Mouse (Mus musculus): ENCODE measurements at regions not wholly inside any gene's neighbourhood (a gene's known extent, or its start where the extent isn't known, plus 50 kb on each side); places are given as distances from the start of the nearest gene placed in this dataset.
"Not testable (repeated sequence)": the region's sequence is repeated elsewhere in the genome, so short reads cannot be mapped to it uniquely, and the experiment has no call there.

DNA sequence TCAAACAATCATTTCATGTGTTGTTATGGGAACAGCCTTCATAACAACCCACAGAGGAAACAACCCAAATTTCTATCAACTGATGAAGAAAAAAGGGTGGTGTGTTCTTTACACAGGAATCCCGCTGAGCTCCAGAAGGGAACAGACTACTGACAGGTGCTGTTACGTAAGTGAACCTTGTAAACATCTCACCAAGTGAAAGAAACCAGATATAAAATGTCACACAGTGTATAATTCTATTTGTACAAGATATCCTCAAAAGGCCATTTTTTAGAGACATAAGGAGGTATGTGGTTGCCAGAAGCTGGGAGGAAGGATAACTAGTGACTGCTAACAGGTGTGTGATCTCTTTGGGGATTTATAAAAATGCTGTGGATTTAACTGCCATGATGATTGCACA lies 119.9 kb downstream of the Plod2 start:
- DNase-seq = no peak

GRCm38 (mm10) chr9:92667361-92667881 lies 125.4 kb downstream of the Plod2 start:
- DNase-seq = no peak

- no peak for DNase-seq
Observed at GRCm38 (mm10) chr9:92671966-92672365, 129.9 kb downstream of the Plod2 start.

DNA sequence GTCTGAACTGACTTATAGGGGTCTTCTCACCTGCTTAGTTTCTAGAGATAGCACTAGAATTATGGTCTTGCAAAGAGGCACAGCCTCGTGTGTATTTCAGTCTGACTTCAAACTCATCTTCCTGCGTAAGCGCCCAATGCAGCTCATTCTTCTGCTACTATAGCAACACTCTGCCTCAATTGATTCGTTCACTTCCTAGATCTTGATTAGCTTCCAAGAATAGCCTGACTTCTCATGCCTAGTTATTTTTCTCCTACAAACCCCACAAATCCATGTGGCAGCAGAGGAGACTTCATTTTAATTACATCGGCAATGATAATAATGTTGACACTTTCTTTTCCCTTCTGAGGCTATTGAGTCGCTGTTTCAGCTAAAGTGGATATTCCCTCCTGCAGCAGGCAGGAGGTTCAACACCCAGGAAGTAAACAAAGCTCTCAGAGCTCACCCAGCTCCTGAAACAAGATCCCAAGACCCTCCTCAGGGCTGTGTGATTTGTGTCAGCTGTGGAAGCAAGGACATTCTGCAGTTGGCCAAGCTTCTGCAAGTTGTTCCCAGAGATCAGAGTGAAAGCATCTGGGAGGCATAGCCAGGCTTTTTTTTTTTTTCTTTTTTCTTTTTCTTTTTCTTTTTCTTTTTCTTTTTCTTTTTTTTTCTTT lies 152.5 kb downstream of the Plod2 start:
- no peak for DNase-seq

- DNase-seq = no peak
Observed at GRCm38 (mm10) chr9:92697971-92698370, 155.9 kb downstream of the Plod2 start.

GRCm38 (mm10) chr9:92704752-92705151 lies 162.7 kb downstream of the Plod2 start:
- DNase-seq = no peak

GRCm38 (mm10) chr9:92707011-92707410 lies 165.0 kb downstream of the Plod2 start:
- DNase-seq = no peak

DNA sequence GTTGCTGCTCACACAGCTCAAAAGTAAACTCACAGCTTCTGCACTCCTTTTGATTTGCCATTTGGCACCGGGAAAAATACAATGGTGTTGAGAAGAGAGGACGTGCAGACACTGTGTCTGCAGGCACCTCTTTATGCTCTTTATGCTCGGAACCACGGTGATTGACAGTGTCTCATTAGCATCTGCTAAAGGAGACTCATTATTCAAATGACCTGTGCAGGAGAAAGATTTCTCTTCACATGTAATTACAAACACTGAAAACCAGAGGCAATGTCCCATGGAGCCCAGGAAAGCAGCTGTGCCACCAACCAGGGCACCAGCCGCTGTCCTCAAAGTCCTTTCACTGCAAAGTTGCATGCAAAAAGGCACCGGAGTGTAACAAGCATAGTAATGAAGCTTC lies 175.2 kb downstream of the Plod2 start:
- DNase-seq = no peak

DNA sequence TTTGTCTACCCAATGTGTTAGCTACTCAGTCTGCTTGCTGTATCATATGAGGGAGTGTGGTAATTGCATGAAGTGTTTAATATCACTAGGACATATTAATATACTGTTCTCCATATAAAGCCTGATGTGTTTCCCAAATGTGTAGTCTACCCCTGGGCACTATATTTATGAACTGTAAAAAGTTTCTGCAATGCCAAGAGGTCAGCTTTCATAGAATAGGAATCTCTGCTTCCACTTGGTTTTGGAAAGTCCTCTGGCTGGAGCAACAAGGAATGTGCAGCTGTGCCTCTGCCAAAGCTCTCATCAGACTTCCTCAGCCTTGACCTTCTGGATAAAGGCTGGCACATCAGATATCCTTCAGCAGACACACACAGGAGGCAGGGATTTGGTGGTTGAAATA lies 176.3 kb downstream of the Plod2 start:
- no peak for DNase-seq

- no peak for DNase-seq
Observed at GRCm38 (mm10) chr9:92719251-92719650, 177.2 kb downstream of the Plod2 start.

DNA sequence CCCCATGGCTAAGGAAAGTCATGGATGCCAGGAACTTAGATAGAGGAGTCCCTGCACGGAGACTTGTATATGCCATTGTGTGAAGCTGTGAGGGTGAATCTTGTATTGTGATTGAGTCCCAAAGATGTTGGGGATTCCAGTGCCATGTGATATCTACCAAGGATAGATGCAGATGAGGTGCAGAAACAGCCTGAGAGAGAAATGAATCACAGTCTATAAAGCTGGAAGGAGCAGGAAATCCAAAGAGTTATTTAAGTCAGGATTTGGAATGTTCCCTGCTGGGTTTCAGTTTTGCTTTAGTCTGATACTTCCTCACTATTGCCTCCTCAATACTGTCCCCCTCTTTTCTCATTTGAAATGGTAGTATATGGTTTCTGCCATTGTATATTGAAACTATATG lies 186.8 kb downstream of the Plod2 start:
- DNase-seq = no peak

DNA sequence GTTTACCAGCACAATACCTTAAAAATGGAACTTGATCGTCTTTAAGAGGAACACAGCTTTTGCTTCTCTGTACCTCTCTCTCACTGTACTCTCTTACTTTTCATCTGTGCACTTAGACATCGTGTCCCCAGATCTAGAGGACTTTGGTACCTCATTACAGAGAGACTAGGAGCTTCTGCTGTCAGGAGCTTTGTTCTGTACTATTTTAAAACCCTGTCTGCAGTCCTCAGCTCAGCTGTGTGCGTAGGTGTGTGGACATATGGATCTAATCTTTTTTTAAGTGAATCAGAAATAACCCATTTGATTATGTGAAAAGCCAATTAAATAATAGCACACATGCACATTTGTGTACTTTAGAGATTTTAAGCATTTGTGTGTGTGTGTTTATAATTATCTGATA lies 189.4 kb downstream of the Plod2 start:
- no peak for DNase-seq

DNA sequence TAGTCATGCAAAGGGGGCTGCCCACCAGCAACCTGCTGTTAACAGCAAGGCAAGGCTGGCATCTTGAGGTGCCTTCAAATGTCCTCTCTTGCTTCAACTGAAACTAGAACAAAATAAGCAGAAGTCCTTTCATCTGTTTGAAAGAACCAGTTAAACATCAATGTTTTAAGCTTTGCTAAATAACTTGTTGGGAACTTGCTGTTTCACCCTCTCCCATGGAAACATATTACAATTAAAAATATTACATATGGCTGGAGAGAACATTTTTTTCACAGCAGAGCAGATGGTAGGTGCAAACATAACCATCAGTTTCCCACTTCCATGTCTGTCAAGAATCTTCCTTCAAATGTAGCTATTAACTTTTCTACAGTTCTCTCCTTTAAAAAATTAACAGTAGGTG lies 225.5 kb downstream of the Plod2 start:
- no peak for DNase-seq

- no peak for DNase-seq
Observed at GRCm38 (mm10) chr9:92768432-92768831, 226.4 kb downstream of the Plod2 start.

GRCm38 (mm10) chr9:92769528-92769927 lies 227.5 kb downstream of the Plod2 start:
- peak in 1 of 2 experiments; percentile 4 for DNase-seq

GRCm38 (mm10) chr9:92771002-92771401 lies 229.0 kb downstream of the Plod2 start:
- DNase-seq = no peak

DNA sequence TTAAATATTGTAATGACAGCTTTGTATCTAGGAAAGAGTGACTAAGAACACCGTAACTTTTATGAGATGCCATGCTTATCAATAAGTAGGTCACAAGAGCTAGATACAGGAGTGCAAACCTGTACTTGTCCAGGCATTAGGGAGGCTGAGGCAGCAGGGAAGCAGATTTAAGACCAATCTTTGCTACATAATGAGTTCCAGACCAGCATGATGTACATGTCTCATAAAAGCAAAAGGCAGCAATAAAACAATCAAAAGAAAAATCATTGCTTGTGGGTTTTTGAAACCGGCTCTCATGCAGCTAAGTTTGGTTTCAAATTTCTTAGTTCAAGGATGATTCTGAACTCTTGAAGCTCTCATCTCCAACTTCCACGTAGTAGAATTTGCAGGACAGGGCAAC lies 229.7 kb downstream of the Plod2 start:
- DNase-seq = no peak

- no peak for DNase-seq
Observed at GRCm38 (mm10) chr9:92782922-92783454, 241.0 kb downstream of the Plod2 start.

- DNase-seq = no peak
Observed at GRCm38 (mm10) chr9:92799695-92800094, 257.7 kb downstream of the Plod2 start.

DNA sequence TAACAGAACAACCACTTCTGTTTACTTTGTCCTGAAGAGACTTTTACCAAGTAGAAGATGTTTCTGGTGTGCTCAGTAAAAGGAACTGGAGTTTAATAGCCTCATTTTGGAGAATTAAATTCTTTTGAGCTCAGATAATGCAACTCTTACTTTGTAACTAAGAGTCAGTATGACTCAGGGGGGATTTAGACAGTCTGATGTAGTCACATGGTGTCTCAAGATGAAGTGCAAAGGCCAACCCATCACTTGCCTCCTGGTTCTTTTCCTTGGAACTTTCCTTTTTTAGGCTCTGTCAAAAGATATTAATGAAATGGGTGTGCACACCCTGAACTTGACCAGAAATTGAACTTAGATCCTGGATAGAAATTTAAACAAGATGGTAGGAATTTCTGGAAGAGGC lies 267.4 kb downstream of the Plod2 start:
- DNase-seq = no peak

- no peak for DNase-seq
Observed at GRCm38 (mm10) chr9:92820721-92821120, 278.7 kb downstream of the Plod2 start.

- no peak for DNase-seq
Observed at GRCm38 (mm10) chr9:92826708-92827353, 284.8 kb downstream of the Plod2 start.

- not testable (repeated sequence) for DNase-seq
Observed at GRCm38 (mm10) chr9:92836156-92836555, 294.1 kb downstream of the Plod2 start.

GRCm38 (mm10) chr9:92856410-92857083 lies 314.5 kb downstream of the Plod2 start:
- no peak for DNase-seq

All from thymus, postnatal 36 days (tissue).